Mouse (Mus musculus): Measurements from ENCODE around the gene Slc6a6. TPM values are rescaled to one million over a fixed set of nuclear protein-coding genes. Genes with fewer than 3 reads are reported as not detected.

The Slc6a6 gene
- polyA plus RNA-seq, 1 experiment, result 114 TPM

DNA sequence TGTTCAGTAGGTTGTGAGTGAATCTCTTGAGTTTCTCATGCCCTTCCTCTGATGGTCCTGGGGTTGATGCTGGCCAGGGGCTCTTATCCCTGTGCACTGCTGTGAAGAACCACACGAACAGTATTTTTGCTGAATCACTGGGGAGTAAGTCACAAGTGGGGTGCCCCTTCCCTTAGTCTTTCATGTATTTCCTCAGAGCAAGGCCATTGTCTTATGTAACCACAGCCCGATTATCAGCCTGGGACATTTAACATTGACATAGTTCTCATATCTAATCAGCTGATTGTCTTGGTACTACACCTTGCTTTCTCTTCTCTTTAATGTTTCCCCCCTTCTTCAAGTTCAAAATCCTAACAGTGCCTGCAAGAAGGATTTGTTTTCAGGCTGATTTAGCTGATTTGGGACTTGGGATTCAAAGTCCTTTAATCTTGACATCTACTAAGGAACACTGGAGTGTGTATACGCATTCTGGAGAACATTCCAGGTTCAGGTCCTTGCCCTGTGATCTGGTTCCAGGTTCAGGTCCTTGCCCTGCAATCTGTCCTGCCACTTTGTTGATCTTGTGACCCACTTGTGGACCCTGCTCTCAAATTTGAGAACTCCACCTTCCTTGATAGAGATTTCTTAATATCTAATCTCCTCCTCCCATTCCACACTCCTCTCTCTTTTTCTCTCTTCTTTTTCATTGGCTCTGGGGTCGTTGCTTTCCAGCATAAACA, 15.8 kb downstream of the Slc6a6 start:
- Histone ChIP-seq H3K27ac (ENCODE audit: control insufficient read depth, insufficient read depth, low read depth, low read length) (no peak overlapping the region), H3K27me3 (ENCODE audit: control insufficient read depth, insufficient read depth, low read length) (no peaks in the 10 kb centered on the region; the same call in 1 of the 2 replicates), H3K4me3 (ENCODE audit: control insufficient read depth, low read depth, low read length) (no peak overlapping the region), H3K36me3 (ENCODE audit: control insufficient read depth, insufficient read depth, low read length) (no peaks in the 10 kb centered on the region), H3K4me1 (ENCODE audit: control insufficient read depth, insufficient read depth, low read length) (peaks cover 3% of the 10 kb centered on the region)
- TF ChIP-seq CTCF (IDR thresholded peaks at IDR 0.05; ENCODE audit: control insufficient read depth, insufficient read depth, insufficient replicate concordance, low read depth, low read length) (no peak), POLR2A (IDR thresholded peaks at IDR 0.05; ENCODE audit: control insufficient read depth, low read depth, low read length) (no peak)

DNA sequence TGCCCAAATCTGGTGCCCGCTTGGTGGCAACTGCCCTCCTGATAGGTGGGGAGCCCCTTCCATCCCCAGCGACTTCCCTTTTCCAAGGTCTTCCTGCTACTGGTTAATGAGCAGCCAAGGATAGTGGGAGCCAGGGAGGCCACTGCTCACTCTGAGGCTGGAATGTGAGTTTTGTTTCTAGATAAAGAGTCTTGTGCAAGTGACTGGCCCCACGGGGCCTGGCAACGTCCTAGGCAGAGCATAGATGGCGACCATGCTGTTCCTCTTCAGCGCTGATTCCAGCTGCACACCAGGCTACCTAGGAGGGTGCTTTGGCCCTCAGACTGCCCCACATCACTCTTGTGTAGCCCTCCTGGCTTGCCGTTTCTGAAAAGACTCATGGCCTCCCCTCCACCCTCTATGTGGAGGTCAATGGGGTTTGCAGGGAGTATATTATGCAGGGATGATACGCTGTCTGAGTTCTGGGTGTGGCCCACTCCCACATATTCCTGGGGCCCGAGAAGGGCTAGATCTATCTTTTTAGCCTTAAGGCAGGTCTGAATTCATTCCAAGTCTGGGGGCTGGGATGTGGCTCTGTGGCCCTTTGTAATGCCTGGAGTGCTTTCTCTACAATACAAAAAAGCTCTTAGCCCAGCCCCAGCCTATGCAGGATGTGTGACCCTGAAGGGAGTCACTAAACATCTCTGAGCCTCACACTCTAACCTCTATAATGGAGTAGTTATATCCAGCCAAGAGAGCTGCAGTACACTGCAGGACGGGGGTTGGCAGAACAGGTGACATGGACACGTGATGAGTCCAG, 17.2 kb downstream of the Slc6a6 start:
- Histone ChIP-seq H3K4me3 (ENCODE audit: control insufficient read depth, low read depth, low read length) (no peak overlapping the region), H3K27me3 (ENCODE audit: control insufficient read depth, insufficient read depth, low read length) (no peaks in the 10 kb centered on the region; the same call in 1 of the 2 replicates), H3K36me3 (ENCODE audit: control insufficient read depth, insufficient read depth, low read length) (no peaks in the 10 kb centered on the region), H3K27ac (ENCODE audit: control insufficient read depth, insufficient read depth, low read depth, low read length) (no peak overlapping the region), H3K4me1 (ENCODE audit: control insufficient read depth, insufficient read depth, low read length) (peaks cover 2% of the 10 kb centered on the region; the same call in 1 of the 2 replicates)
- no peak for TF ChIP-seq POLR2A (IDR thresholded peaks at IDR 0.05; ENCODE audit: control insufficient read depth, low read depth, low read length)
- no peak for TF ChIP-seq CTCF (IDR thresholded peaks at IDR 0.05; ENCODE audit: control insufficient read depth, insufficient read depth, insufficient replicate concordance, low read depth, low read length)

DNA sequence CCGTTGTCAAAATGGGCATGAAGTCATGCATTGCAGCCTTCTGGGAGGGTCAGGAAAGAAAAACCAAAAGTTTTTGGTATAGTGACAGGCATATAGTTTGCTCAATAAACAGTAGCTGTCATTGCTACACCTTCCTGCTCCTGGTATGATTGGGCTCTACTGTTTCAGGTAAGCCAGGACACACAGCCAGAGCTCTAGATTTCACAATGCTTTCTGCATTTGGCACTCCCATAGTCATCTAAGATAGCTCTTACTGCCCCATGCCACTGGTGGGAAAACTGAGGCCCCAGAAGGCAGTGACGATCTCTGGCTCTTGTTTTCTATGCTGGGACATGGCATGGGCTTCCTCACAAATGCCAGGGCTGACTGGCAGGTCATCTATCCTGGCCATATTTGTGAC, 19.6 kb downstream of the Slc6a6 start:
- no peak overlapping the region for H3K4me3 ChIP-seq (ENCODE audit: control insufficient read depth, low read depth, low read length)
- no peaks in the 10 kb centered on the region; the same call in 1 of the 2 replicates for H3K27me3 ChIP-seq (ENCODE audit: control insufficient read depth, insufficient read depth, low read length)
- no peaks in the 10 kb centered on the region for H3K36me3 ChIP-seq (ENCODE audit: control insufficient read depth, insufficient read depth, low read length)
- no peak overlapping the region for H3K27ac ChIP-seq (ENCODE audit: control insufficient read depth, insufficient read depth, low read depth, low read length)
- TF ChIP-seq CTCF (IDR thresholded peaks at IDR 0.05; ENCODE audit: control insufficient read depth, insufficient read depth, insufficient replicate concordance, low read depth, low read length), result no peak
- TF ChIP-seq POLR2A (IDR thresholded peaks at IDR 0.05; ENCODE audit: control insufficient read depth, low read depth, low read length), result no peak
- H3K4me1 ChIP-seq (ENCODE audit: control insufficient read depth, insufficient read depth, low read length), result no peaks in the 10 kb centered on the region; the same call in 1 of the 2 replicates

- H3K4me3 ChIP-seq (ENCODE audit: control insufficient read depth, low read depth, low read length), result no peak overlapping the region
- no peaks in the 10 kb centered on the region; the same call in 1 of the 2 replicates for H3K27me3 ChIP-seq (ENCODE audit: control insufficient read depth, insufficient read depth, low read length)
- H3K27ac ChIP-seq (ENCODE audit: control insufficient read depth, insufficient read depth, low read depth, low read length), result no peak overlapping the region
- TF ChIP-seq POLR2A (IDR thresholded peaks at IDR 0.05; ENCODE audit: control insufficient read depth, low read depth, low read length) (no peak), CTCF (IDR thresholded peaks at IDR 0.05; ENCODE audit: control insufficient read depth, insufficient read depth, insufficient replicate concordance, low read depth, low read length) (no peak)
- H3K36me3 ChIP-seq (ENCODE audit: control insufficient read depth, insufficient read depth, low read length), result no peaks in the 10 kb centered on the region
- H3K4me1 ChIP-seq (ENCODE audit: control insufficient read depth, insufficient read depth, low read length), result no peaks in the 10 kb centered on the region
Observed at GRCm38 (mm10) chr6:91704446-91704845, 20.6 kb downstream of the Slc6a6 start.

DNA sequence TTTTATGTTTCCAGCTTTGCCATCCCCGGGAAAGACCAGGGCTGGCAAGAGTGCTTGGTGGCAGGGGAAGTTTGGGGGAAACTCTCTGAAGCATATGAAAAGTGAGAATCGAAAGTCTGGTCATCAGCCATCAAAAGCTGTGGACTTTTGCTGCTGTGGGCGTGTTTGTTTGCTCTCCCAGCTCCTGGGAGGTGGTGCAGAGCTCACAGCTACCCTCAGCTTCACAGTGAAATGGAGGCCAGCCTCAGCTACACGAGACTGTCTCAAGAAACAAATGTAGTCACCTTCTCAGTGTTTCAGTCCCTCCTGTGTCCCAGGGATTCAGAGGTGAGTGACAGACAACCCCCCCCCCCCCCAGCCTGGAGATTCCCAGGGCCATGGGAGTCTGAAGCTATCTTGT, 21.8 kb downstream of the Slc6a6 start:
- no peak overlapping the region for H3K4me3 ChIP-seq (ENCODE audit: control insufficient read depth, low read depth, low read length)
- H3K27me3 ChIP-seq (ENCODE audit: control insufficient read depth, insufficient read depth, low read length), result no peaks in the 10 kb centered on the region; the same call in 1 of the 2 replicates
- TF ChIP-seq CTCF (IDR thresholded peaks at IDR 0.05; ENCODE audit: control insufficient read depth, insufficient read depth, insufficient replicate concordance, low read depth, low read length), result no peak
- TF ChIP-seq POLR2A (IDR thresholded peaks at IDR 0.05; ENCODE audit: control insufficient read depth, low read depth, low read length), result no peak
- no peaks in the 10 kb centered on the region for H3K4me1 ChIP-seq (ENCODE audit: control insufficient read depth, insufficient read depth, low read length)
- H3K27ac ChIP-seq (ENCODE audit: control insufficient read depth, insufficient read depth, low read depth, low read length), result no peak overlapping the region
- no peaks in the 10 kb centered on the region for H3K36me3 ChIP-seq (ENCODE audit: control insufficient read depth, insufficient read depth, low read length)

- H3K4me3 ChIP-seq (ENCODE audit: control insufficient read depth, low read depth, low read length), result no peak overlapping the region
- no peak overlapping the region for H3K27ac ChIP-seq (ENCODE audit: control insufficient read depth, insufficient read depth, low read depth, low read length)
- no peaks in the 10 kb centered on the region for H3K4me1 ChIP-seq (ENCODE audit: control insufficient read depth, insufficient read depth, low read length)
- TF ChIP-seq CTCF (IDR thresholded peaks at IDR 0.05; ENCODE audit: control insufficient read depth, insufficient read depth, insufficient replicate concordance, low read depth, low read length) (no peak), POLR2A (IDR thresholded peaks at IDR 0.05; ENCODE audit: control insufficient read depth, low read depth, low read length) (no peak)
- no peaks in the 10 kb centered on the region for H3K36me3 ChIP-seq (ENCODE audit: control insufficient read depth, insufficient read depth, low read length)
- H3K27me3 ChIP-seq (ENCODE audit: control insufficient read depth, insufficient read depth, low read length), result no peaks in the 10 kb centered on the region; the same call in 1 of the 2 replicates
Observed at GRCm38 (mm10) chr6:91706072-91706776, 22.4 kb downstream of the Slc6a6 start.

All from testis, adult 2 months (tissue).